Mouse (Mus musculus) olfactory bulb, adult 2 months (tissue): ENCODE measurements around the gene Id3.

Source experiments
- CTCF ChIP-seq: fragments of 200-500 bp; IDR thresholded peaks from 2 replicates; pipeline ENCODE4 v1.5.1; 2012; ENCODE audit warnings: low read depth, mild to moderate bottlenecking, low read length, moderate library complexity; ENCODE audit not compliant: insufficient read depth
- POLR2A ChIP-seq: fragments of 200-500 bp; IDR thresholded peaks from 2 replicates; pipeline ENCODE4 v1.6.1; 2012; ENCODE audit warnings: mild to moderate bottlenecking, low read depth, low read length, moderate library complexity; ENCODE audit not compliant: insufficient read depth

DNA sequence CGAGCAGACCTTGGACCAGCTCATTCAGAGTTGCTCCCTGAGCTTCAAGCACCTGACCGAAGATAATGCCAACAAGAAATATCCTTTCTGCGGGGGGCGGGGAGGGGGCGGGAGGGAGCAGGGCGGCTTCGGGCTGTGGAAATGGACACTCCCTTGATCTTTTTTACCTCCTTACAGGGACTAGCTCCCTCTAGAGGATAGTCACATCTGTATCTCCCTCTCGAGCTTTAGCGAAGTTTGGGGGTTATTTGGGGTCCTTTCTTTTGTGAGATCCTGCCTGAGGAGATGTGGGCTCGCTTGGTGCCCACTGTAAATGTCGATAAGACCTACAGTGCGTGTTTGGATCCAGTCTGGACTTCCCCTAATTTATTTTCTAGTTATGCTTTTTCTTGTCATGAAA, 38.1 kb downstream of the Id3 start:
- TF ChIP-seq CTCF (no peak), POLR2A (no peak)
